Comparison of ENCODE assay signal across 23 mouse cellular contexts in genomic region chr19:32599436-32599835, GRCm38 (mm10). TPM values are rescaled to one million over a fixed set of nuclear protein-coding genes. Genes with fewer than 3 reads are reported as not detected.
DNase-seq lines count a peak whose midpoint lies in the region; ATAC-seq and TF ChIP-seq lines count a peak whose summit lies in the region.
"Had no signal": no experiment of that assay in that cellular context is flagged by ENCODE, and none has a peak within 500 bp of the region (broad histone marks: within the 10 kb centered on the region; RNA-seq: fewer than 3 reads in every experiment).

No protein-coding gene starts in this region.

- 0 out of 2 replicates have a peak overlapping the region, but pooled peaks have one; percentile 0 for H3K4me2 ChIP-seq in heart, embryonic 13.5 days
- 0 out of 2 replicates have a peak overlapping the region, but pooled peaks have one; percentile 4 for H3K4me2 ChIP-seq in kidney, embryonic 15.5 days
- H3K4me2 ChIP-seq: embryonic facial prominence, embryonic 15.5 days; heart, embryonic 15.5 days; hindbrain, embryonic 14.5 days had no signal

- intact Hi-C loops in heart, postnatal 25 days (cut with DNase I) = loop anchor here (5.0 kb wide), 2 partner anchors 38 to 88 kb away; no protein-coding TSS in a partner anchor

- 64% methylated on average over 5 of the region's 5 CpGs for WGBS in heart, embryonic 13.5 days
- 58% methylated on average over 5 of the region's 5 CpGs for WGBS in kidney, embryonic 15.5 days
- 17% methylated on average over 5 of the region's 5 CpGs for WGBS in liver, adult 2 months
- 25% methylated on average over 5 of the region's 5 CpGs for WGBS in small intestine, adult 2 months

- H3K27me3 ChIP-seq in heart, embryonic 13.5 days (replicated peaks) = peaks cover 25% of the 10 kb centered on the region
- peaks cover 14% of the 10 kb centered on the region for H3K27me3 ChIP-seq in kidney, embryonic 15.5 days
- no peaks in the 10 kb centered on the region for H3K27me3 ChIP-seq in liver, adult 2 months (ENCODE audit: control insufficient read depth, insufficient read depth, low read length)
- no peaks in the 10 kb centered on the region for H3K27me3 ChIP-seq in small intestine, adult 2 months (ENCODE audit: control insufficient read depth, insufficient read depth, low read length)
- H3K27me3 ChIP-seq: Patski had no signal

- TF ChIP-seq POLR2A in liver, adult 2 months (IDR thresholded peaks at IDR 0.05; ENCODE audit: extremely low read depth, insufficient read depth, low read length) = no peak
- no peak for TF ChIP-seq POLR2A in small intestine, adult 2 months (IDR thresholded peaks at IDR 0.05; ENCODE audit: low read depth, low read length)

- no peak for DNase-seq in heart, postnatal 25 days (ENCODE audit: low spot score)
- no peak for DNase-seq in kidney, postnatal 4 days
- peak; percentile 89 for DNase-seq in liver, adult 2 months (ENCODE audit: extremely low read depth, low read depth, low spot score)
- no peak for DNase-seq in liver
- no peak for DNase-seq in cerebellum, adult 11 months
- DNase-seq: adrenal gland, postnatal 25 days; cerebellum, adult 2 months; cerebellum, postnatal 10 days; gastrocnemius, adult 2 months; gastrocnemius, postnatal 25 days; heart, postnatal 14 days had no signal

- H3K27ac ChIP-seq in heart, embryonic 13.5 days (replicated peaks) = no peak overlapping the region
- H3K27ac ChIP-seq in kidney, embryonic 15.5 days = peak overlapping the region; percentile 33
- H3K27ac ChIP-seq in liver, adult 2 months (replicated peaks; ENCODE audit: insufficient read depth, low read depth, low read length) = peak overlapping the region; percentile 14; the same call in 1 of the 2 replicates
- peak overlapping the region; percentile 55; the same call in 1 of the 2 replicates for H3K27ac ChIP-seq in small intestine, adult 2 months (ENCODE audit: insufficient read depth, low read depth, low read length)
- H3K27ac ChIP-seq: embryonic facial prominence, embryonic 15.5 days; forebrain, embryonic 10.5 days; gastrocnemius, adult 2 months; heart, embryonic 15.5 days; hindbrain, embryonic 10.5 days; hindbrain, embryonic 14.5 days had no signal

- H3K79me2 ChIP-seq in liver, adult 2 months (ENCODE audit: control insufficient read depth, insufficient read depth, low read length) = peaks cover 9% of the 10 kb centered on the region; the same call in 1 of the 2 replicates

- no peaks in the 10 kb centered on the region for H3K9me3 ChIP-seq in heart, embryonic 13.5 days
- H3K9me3 ChIP-seq in kidney, embryonic 15.5 days (replicated peaks) = no peaks in the 10 kb centered on the region
- H3K9me3 ChIP-seq: embryonic facial prominence, embryonic 15.5 days; forebrain, embryonic 10.5 days; heart, embryonic 15.5 days; hindbrain, embryonic 10.5 days had no signal

- no peak for TF ChIP-seq CTCF in liver, adult 2 months (IDR thresholded peaks at IDR 0.05; ENCODE audit: low read depth, low read length)
- no peak for TF ChIP-seq CTCF in small intestine, adult 2 months (IDR thresholded peaks at IDR 0.05; ENCODE audit: extremely low read depth, insufficient read length, insufficient replicate concordance, low read depth, low read length)

- no peak overlapping the region for H3K4me3 ChIP-seq in heart, embryonic 13.5 days
- no peak overlapping the region for H3K4me3 ChIP-seq in kidney, embryonic 15.5 days (replicated peaks)
- no peak overlapping the region for H3K4me3 ChIP-seq in liver, adult 2 months (ENCODE audit: insufficient read depth, low read depth, low read length)
- no peak overlapping the region for H3K4me3 ChIP-seq in small intestine, adult 2 months (ENCODE audit: low read depth, low read length)
- H3K4me3 ChIP-seq: embryonic facial prominence, embryonic 15.5 days; erythroblast, embryonic 14.5 days; forebrain, embryonic 10.5 days; gastrocnemius, adult 2 months; heart, embryonic 15.5 days; hindbrain, embryonic 10.5 days had no signal

- no peak for ATAC-seq in heart, embryonic 13.5 days (ENCODE audit: extremely low read depth, insufficient number of reproducible peaks, low FRiP score, low TSS enrichment)
- ATAC-seq in kidney, embryonic 15.5 days (replicated peaks; ENCODE audit: low FRiP score) = no peak
- ATAC-seq: activated CD4-positive, CD25-positive, alpha-beta regulatory T cell, adult 4 months; forebrain, embryonic 14.5 days; Patski had no signal

- H3K36me3 ChIP-seq in heart, embryonic 13.5 days = no peaks in the 10 kb centered on the region
- H3K36me3 ChIP-seq in kidney, embryonic 15.5 days = no peaks in the 10 kb centered on the region
- no peaks in the 10 kb centered on the region for H3K36me3 ChIP-seq in liver, adult 2 months (ENCODE audit: control insufficient read depth, insufficient read depth, low read length)
- peaks cover 7% of the 10 kb centered on the region; the same call in 1 of the 2 replicates for H3K36me3 ChIP-seq in small intestine, adult 2 months (ENCODE audit: control insufficient read depth, insufficient read depth, low read length)
- H3K36me3 ChIP-seq: embryonic facial prominence, embryonic 15.5 days; forebrain, embryonic 10.5 days; heart, embryonic 15.5 days; hindbrain, embryonic 10.5 days had no signal

- H3K4me1 ChIP-seq in heart, embryonic 13.5 days = no peaks in the 10 kb centered on the region; the same call in none of the 2 replicates
- H3K4me1 ChIP-seq in kidney, embryonic 15.5 days = peaks cover 31% of the 10 kb centered on the region
- H3K4me1 ChIP-seq in liver, adult 2 months (ENCODE audit: control insufficient read depth, insufficient read depth, low read length) = peaks cover 16% of the 10 kb centered on the region
- peaks cover 12% of the 10 kb centered on the region; the same call in 1 of the 2 replicates for H3K4me1 ChIP-seq in small intestine, adult 2 months (ENCODE audit: control insufficient read depth, insufficient read depth, insufficient read length, low read length)
- H3K4me1 ChIP-seq: embryonic facial prominence, embryonic 15.5 days had no signal

- no peak overlapping the region for H3K9ac ChIP-seq in heart, embryonic 13.5 days
- H3K9ac ChIP-seq in kidney, embryonic 15.5 days = no peak overlapping the region
- H3K9ac ChIP-seq in liver, adult 2 months (ENCODE audit: low read depth, low read length) = no peak overlapping the region; the same call in 1 of the 2 replicates
- H3K9ac ChIP-seq: embryonic facial prominence, embryonic 15.5 days; heart, embryonic 15.5 days; hindbrain, embryonic 14.5 days had no signal

RNA-seq across cellular contexts. Expression of gene Papss2, which starts 3.8 kb away (rescaled TPM):
- 8.9 and 12.1 TPM in 2 replicates for polyA plus RNA-seq in heart, embryonic 13.5 days (2015; fragmentation: Nextera tagmentation; extraction: Ambion mirVana)
- total RNA-seq in heart, postnatal 25 days (2021) = 10 to 100 TPM; 12.3 to 14.9 TPM
- polyA plus RNA-seq in kidney, embryonic 15.5 days (2015; fragmentation: Nextera tagmentation; extraction: Ambion mirVana) = 17.2 and 17.6 TPM in 2 replicates
- 211 and 223 TPM in 2 replicates for total RNA-seq in liver, adult 2 months (2014; rRNA removed)
- 75.1 and 86.7 TPM in 2 replicates for polyA plus RNA-seq in liver, adult 2 months (2012; rRNA removed)
- 24.3 and 219 TPM in 2 replicates for polyA plus RNA-seq in small intestine, adult 2 months (2012; rRNA removed)
